Mouse (Mus musculus) 416B (cell line): ENCODE measurements at regions not wholly inside any gene's neighbourhood (a gene's known extent, or its start where the extent isn't known, plus 50 kb on each side); places are given as distances from the start of the nearest gene placed in this dataset.

Source experiments
- DNase-seq: peaks from one replicate; pipeline ENCODE4 v3.0.0; 2011; ENCODE audit warnings: low read depth

DNA sequence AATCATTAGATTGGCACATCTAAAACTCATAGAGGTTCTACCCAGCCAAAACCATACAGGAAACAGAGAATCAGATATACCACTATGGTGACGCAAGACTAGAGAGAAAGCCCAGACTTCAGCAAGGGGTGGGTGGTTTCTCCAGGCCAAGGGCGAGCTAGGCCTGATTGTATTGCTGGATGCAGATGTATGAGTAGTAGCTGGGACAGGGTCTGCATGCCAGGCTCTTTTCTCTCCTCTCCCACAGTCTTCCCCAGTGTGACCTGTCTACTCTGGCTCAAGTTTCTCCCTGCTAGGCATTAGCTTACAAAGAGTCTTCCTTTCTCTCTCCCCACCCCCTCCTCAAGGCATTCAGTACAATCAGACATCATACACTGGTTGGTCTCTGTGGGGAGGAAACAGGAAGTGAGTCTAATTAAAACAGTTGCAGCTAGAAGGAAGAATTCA, 181.8 kb upstream of the Sesn3 start:
- peak; percentile 93 for DNase-seq

DNA sequence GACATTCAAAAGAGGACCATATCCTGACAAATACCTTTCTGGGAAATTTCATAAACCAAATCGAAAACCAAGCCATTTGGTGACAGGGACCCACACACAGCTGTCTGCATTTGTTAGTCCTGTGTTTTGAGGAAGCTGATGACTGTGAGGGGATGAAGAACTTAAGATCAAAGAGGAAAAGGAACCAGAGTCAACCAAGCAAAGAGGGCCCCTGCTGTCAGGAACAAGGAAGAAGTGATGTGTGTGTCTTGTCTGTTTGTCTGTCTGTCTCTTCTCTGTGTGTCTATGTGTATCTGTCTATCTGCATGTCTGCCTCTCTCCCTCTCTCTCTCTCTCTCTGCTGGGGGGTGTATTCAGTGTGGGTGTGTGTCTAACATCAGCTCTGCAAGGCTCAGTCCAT, 171.3 kb upstream of the Sesn3 start:
- no peak for DNase-seq

DNA sequence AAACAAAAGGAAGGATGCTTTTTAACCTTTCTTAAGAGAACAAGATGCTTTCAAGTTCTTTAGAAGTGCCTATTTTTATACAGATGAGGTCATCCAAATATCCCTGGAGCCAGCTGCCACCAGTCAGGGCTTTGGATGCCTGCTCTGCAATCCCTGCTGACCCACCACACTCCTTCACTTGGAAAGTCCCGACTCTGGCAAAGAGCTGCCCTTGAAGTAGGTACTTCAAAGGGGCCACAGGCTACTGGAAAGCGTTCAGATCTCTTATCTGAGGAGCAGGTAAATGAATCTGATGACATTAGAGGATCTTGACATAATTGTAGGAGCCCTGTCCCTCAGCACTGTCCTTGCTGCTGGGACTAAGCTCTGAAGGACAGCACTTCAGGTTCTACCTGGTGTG, 169.9 kb upstream of the Sesn3 start:
- DNase-seq = no peak

DNA sequence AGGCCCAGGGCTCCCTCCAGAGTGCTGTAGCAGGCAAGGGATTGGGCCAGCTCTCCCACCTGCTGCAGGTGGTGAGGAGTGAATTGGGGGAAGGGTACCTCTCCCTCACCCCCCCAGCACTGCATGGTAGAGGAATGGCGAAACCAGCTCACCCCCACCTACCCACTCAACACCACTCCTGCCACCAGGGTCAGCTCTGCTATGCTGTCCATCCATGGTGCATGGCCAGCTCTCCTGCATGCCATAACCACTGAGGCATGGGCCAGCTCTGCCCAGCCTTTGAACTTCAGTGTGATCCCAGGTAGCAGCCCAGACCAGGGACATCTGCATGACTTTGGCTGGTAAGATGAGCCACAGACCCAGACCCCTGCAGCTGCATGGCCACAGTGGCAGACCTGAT, 168.5 kb upstream of the Sesn3 start:
- DNase-seq = no peak

DNA sequence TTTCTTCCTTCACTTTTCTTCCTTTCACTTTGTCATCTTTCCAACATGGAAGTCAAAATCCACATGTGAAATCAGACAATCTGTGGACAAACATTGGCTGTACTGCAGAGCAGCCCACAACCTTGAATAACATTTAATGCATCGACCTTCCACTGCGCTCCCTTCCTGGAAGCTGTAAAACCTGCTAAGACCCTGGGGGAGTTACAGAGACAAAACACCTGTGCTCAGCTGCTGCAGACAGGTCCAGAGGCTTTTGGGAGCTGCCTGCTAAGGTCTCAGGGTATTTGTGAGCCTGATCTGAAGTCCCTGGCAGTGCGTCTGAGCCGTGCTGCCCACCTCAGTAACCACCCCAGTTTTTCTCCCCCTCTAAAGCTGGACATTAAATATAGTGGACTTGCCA, 166.1 kb upstream of the Sesn3 start:
- no peak for DNase-seq

DNA sequence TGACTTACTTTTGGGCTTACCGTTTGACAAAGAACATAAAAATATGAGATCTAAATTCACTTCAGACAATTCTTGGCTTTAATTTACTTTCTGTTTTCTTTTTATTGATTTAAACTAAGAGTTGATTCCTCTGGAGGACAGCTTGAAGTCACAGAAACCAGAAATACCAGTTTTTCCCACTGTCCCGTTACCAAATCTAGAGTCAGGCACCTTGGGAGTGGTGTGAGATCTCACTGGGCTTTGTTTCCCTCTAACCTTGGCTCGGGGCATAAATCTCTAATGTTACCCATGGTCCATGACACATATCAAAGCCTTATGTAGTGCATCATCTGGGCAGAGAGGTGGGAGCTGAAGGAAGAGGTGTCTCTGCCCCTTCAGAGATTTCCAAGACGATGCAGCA, 165.4 kb upstream of the Sesn3 start:
- no peak for DNase-seq

DNA sequence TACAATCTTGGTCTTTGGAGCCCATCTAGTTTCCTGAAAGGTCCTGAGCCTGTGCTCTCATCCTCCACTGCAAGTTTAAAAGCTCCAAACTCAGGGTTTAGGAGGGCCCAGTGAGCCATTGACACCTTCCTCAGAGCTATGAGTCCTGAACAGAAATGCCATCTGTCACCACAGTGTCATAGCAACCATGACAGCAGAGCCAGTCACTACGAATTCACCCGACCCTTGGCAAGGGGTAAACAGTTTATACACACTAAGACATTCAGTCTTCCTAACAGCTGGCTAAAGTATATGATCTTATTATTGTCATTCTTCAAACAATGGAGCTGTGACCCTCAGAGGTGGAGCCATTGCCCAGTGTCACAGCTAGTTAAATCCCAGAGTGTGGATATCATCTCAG, 163.2 kb upstream of the Sesn3 start:
- DNase-seq = no peak

DNA sequence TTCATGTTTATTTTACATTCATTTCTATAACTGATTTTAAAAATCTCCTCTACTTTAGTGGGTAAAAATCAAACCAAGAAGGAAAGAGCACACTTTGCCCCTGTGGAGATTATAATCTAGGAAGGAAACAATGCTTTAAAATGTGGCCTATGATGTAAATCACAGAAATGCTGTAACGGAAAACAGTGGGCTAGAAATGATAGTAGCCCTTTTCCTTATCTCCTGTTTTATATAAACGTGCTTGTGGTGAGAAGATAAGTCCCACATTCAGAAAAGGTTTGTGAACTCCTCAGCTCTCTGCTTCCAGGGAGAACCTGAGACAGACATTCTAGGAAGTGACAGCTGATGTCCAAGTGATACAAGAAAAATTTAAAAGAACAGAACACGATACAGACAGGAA, 159.3 kb upstream of the Sesn3 start:
- DNase-seq = peak; percentile 72

DNA sequence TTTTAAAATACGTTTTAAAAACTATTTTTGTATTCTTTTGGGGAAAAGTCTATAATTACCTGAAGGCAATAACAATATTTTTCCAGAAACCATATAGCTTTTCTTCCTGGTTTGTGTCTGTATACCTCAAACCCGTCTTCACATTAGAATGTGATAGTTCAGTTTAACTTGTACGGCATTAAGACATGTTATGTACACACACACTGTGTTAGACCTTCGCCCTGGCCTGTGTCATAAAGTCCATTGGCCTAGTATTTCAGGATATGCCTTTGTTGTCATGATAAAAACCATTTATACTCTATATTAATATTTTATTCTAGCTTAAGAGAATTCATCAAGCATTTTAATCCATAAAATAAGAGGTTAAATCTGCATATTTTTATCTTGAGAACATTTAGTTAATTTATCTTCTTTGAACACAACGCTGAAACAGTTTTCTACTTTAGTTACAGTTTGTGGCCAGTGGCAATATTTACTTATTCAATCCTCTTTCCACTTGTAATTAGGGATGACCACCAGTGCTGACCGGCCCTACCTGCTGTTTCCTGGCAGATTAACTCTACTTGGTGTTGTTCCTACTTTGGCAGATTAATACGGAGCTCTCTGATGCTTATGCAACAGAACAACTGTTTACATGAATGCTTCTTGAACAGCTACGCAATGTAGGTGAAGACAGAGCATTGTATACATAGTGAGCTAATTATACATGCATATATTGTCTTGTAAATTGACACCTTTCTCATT, 158.6 kb upstream of the Sesn3 start:
- no peak for DNase-seq

DNA sequence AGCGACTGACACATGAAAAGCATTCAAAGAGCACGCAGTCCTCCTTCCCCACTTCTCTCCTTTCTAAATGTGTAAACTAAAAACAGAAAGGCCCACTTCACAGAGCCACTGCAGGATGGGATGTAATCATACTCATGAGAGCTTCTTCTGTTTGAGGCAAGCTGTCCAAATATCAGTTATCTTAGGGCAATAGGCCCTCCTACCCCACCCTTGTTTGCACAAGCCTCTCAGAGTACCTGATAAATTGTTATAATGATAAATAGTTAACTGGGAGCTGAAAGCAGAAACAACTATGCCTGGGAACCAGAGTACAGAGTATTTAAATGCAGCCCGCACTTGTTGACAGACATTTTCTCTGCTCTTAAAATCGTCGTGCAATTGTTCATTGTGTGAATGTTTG, 141.5 kb upstream of the Sesn3 start:
- no peak for DNase-seq

DNA sequence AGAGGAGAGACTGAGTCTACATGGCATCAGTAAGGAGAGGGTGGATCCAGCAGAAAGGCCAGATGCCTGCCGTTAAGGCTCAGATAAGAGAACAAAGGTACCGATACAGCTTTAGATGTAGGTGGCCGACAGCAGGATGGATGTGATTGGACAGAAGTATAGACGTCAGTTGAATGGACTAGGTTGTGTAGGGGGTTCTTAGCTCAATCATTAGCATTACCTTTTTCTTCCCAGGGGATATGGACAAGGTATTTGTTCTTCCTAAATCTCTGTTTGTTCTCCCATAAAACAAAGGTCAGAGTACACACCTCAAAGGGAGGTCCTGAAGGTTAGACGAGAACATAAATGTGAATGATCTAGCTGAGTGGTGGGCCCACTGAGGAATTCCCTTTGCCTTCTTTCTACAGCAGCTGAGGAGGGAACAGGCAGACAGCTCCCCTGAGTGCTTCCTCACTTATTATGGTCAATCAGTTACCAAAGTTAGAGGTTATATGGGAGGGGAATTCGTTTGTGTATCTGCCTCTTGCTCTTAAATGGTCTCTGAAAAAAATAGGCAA, 139.9 kb upstream of the Sesn3 start:
- DNase-seq = no peak

DNA sequence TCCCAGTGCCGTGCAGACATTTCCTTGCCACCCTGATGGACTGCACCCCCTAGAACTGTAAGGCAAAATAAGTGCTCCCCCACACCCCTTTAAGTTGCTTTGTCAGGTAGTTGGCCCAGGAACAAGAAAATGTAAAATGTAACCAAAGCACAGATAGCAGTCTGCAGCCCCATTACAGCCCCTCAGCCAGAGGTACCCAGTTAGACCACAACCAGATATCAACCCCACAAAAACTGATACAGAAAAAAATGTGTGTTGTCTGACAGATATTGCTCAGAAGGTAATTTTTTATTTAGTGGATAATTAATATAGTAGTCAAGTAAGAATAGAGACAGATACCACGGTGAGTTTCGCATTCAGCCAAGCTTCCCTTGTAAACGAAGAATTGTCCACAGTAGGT, 133.5 kb upstream of the Sesn3 start:
- DNase-seq = no peak

DNA sequence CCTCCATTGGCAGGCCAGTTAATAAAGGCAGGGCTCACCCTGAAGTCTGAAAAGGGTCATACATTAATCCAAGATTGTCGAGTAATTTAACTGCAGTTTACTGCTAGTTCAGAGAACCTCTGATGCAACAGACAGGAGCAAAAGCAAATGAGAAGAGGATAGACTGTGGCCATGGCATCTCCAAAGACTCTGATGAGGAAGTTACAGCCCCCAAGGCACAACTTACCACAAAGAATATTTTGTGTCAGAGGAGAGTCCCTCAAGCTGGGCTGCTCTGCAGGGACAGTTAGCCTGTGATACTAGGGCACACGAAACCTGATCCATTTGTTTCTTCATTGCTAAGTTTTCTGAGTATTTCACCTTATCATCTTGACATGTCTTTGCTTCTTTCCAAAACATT, 130.9 kb upstream of the Sesn3 start:
- peak; percentile 3 for DNase-seq

DNA sequence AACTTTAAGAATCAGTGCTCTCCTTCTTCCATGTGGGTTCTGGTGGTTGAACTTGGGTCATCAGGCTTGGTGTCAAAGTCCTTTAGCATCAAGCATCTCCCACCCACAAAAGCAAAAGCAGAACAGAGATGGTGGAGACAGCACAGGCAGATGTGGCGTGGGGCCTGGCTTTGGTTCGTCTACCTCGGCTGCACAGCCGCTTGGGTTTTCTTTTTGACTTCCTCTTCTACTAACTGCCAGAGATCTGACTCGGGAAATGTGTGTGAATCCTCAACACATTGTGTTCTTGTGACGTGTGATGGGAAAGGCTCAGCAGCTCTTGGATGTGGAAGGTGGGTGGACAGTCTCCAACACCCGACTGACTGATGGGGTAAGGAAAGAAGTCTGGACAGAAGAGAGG, 127.8 kb upstream of the Sesn3 start:
- no peak for DNase-seq

DNA sequence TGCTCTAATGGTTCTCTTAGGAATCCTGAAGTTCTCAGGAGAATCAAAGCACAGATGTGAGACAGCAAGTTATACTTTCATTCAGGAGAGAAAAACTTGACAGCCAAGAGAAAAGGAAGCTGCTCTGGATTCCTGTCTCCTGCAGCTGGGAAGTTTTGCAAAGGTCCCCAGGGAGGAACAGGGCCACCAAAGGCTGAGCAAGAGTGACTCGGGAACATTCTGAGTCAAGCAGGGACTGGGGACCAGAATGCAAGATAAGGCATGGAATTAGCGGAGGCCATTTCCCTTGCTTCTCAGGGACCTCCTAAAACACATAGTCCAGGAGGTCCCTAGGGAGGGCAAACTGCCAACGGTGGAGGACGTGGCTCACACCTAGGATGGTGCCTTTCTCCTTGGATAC, 127.1 kb upstream of the Sesn3 start:
- no peak for DNase-seq

DNA sequence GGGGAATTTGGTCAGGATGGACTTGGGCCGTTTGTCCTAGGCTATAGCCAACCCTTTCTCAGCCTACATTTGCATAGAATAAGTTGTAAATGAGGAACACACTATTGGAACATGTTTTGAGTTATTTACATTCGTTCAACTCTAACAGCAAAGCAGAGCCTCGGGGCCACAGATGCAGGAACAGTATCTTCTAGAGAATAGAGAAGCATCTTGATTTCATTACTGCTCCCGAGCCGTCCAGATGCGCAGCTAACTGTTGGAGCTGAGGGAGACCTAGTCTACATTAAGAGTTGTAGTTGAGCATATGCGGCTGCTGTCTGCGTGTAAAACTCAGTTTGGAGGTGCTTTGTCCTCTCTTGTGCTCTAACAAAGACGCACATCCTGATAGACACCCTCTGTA, 124.6 kb upstream of the Sesn3 start:
- DNase-seq = no peak

DNA sequence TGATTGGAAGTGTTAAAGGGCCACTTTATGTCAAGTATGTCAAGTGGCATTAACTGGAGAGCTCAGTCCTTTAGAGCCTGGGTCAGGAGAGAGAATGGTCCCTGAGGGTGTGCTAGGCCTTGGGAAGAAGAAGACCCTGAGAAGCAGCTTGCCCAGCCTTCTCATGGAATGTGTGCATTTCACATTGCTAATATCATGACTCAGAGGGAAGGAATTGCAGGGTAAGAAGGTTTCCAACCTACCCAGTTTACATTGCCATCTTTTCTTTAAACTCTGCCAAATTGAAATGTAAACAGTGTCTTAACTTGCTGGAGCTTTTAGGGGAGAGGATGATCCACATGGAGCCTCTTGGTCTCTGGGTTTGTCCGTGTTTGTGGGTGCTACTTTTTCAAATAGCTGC, 117.9 kb upstream of the Sesn3 start:
- DNase-seq = no peak

DNA sequence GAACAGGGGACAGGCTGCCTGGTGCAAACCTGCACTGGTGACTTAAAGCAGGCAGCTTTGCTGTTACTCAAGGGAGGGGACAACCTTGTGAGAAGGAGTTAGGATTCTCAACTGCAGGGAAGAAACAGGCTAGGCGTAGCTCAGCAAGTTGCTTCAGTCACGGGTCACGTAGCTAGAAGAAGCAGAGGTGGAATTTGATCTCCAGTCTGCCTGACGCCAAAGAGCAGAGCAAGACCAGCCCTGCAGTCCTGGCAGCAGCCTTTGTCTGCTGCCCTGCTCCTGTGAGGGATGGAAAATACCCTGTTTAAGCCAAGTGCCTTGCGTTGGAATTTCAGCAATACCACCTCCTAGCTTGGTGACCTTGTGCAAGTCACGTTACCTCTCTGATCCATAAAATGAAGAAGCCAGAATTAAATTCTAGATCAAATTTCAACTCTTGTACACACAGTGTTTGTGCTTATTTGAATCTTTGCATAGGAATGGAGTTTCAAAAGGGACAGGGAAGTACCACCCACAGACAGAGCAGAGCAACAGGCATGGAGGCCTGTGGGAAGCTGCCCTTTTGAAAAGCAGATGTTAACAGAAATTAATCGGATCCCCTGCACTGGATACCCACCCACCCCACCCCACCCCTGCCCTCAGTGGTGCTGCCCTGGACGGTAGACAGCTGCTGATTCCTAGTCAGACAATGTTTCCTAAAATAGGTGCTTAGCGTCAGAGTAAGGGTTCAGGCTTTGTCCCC, 116.6 kb upstream of the Sesn3 start:
- no peak for DNase-seq

DNA sequence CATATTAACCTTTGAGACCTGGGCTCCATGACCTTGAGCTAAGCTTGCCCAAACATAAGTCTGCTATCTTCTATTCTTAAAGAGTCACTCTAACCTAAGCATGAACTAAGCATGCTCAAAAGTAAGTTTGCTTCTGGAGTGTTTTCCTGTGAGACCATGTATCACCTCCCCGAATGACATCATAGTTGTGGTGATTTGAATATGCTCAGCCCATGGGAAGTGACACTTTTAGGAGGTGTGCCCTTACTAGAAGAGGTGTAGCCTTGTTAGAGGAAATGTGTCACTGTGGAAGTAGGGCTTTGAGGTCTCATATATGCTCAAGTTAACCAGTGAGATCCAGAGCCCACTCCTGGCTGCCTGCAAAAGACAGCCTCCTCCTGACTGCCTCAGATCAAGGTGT, 114.7 kb upstream of the Sesn3 start:
- DNase-seq = peak; percentile 46

DNA sequence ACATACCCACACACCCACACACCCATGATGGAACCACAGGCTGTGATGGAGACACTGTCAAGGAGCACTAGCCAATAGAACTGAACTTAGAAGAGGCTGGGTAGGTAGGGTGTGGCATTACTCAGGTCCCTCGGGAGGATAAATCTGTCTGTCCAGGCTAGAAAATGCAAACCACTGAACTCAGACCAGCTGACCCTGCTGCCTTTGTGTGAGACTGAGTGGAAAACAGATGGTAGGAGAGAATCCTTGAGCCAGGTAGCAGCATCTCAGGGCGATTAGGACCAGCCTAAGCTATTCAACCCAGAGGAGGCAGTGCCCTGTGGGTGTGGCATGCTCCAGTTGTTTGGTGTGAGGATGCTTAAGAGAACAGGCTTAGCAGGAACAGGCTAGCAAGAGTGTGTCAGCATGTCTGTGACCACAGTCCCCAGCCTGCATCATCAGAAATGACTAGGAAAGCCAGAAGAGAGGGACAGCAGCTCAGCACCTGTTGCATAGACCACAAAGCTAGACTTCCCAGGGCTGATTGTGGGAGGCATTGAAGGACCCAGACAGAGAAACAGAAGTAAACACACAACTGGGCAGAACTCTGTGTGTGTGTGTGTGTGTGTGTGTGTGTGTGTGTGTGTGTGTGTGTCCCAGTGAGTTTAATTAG, 103.2 kb upstream of the Sesn3 start:
- peak; percentile 32 for DNase-seq

DNA sequence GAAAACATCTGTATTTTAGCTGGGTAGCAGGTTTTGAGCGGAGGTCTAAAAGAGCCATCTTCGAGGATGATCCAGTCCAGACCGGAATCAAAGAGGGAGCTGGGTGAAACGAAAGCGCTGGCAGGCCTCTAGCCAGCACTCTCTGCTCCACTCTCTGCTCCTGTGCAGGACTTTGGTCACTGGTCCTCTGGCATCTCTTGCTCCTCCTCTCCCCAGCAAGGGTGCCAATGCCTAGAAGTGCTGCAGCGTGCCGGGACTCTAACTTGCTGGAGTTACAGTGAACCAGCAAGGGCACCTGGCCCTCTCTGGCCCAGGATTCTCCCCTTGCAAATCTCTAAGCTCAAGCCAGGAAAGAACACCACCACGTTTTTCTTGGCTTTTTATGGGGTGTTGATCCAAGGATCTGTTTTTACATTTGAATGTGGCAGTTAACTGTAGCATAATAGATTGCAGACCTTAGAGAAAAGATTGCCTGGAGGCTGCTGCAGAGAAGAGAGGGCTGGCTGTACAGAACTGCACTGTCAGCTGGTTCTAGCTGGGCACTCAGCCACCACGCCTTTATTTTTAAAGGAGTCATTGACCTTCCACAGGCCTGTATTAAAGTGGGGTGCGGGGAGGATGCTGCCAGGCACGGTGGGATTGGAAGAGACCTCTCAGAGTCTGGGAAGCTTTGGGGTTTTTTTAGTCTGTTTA, 101.1 kb upstream of the Sesn3 start:
- no peak for DNase-seq

DNA sequence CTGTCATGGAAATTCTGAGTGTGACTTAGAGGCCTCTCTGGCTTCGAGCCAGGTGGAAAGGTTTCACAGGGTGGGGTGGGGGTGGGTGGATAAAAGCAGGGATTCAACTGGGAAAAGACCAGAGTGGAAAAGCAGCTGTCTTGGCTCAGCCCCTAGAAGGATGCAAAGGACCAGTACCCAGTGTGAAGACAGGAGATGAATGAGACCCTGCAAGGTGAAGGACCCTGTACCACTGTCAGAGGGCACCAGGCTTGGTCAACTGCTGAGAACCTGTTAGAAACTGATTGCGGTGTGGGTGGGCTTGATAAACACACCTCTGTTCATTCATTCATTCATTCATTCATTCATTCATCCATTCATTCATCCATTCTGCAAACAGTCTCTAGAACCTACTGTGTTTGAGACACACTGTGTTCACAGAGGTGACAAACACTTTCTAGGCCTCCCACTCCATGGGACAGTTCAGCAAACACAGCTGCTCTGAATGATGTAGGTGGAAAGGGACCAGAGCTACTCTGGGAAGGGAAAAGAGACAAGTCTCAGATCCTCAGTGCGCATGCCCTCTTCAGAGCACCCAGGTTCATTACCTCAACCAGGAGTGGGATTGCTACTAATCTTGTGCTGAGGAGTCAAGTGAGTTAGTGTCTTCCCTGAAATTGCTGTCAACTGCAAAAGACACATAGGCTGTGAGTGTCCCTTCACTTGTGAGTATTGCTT, 100.4 kb upstream of the Sesn3 start:
- no peak for DNase-seq
